Mouse (Mus musculus) limb, embryonic 13.5 days (tissue): Measurements from ENCODE around the gene Ptpn14. TPM values are rescaled to one million over a fixed set of nuclear protein-coding genes. Genes with fewer than 3 reads are reported as not detected.
A peak's percentile ranks its signal among the peaks of the same experiment; 100 is the strongest.

ENCODE experiments used
- ATAC-seq: fragments of 200-750 bp; cut with Nextera tagmentation; 2 replicates; pipeline ENCODE4 v1.8.0; 2017; ENCODE audit warnings: low read depth, moderate number of reproducible peaks, moderate TSS enrichment; ENCODE audit not compliant: low FRiP score
- H3K27ac ChIP-seq: fragments of 300-500 bp; sonication (generic); 2 replicates; pipeline ENCODE4 v1.5.1; 2015; ENCODE audit warnings: inconsistent platforms, mild to moderate bottlenecking, moderate library complexity
- H3K27me3 ChIP-seq: fragments of 300-500 bp; sonication (generic); 2 replicates; pipeline ENCODE4 v1.6.1; 2015; ENCODE audit warnings: mild to moderate bottlenecking, inconsistent platforms
- H3K36me3 ChIP-seq: fragments of 300-500 bp; sonication (generic); 2 replicates; pipeline ENCODE4 v1.6.1; 2015; ENCODE audit warnings: inconsistent platforms, mild to moderate bottlenecking, moderate library complexity
- H3K4me1 ChIP-seq: fragments of 300-500 bp; sonication (generic); 2 replicates; pipeline ENCODE4 v1.6.1; 2015; ENCODE audit warnings: inconsistent platforms
- H3K4me2 ChIP-seq: fragments of 300-500 bp; sonication (generic); replicated peaks from 2 replicates; pipeline ENCODE4 v1.6.1; 2015; ENCODE audit warnings: inconsistent platforms, mild to moderate bottlenecking, moderate library complexity
- H3K4me3 ChIP-seq: fragments of 300-500 bp; sonication (generic); 2 replicates; pipeline ENCODE4 v1.5.1; 2015; ENCODE audit warnings: moderate library complexity, mild to moderate bottlenecking, inconsistent platforms
- H3K9ac ChIP-seq: fragments of 300-500 bp; sonication (generic); 2 replicates; pipeline ENCODE4 v1.6.1; 2015; ENCODE audit warnings: mild to moderate bottlenecking, inconsistent platforms
- H3K9me3 ChIP-seq: fragments of 300-500 bp; sonication (generic); 2 replicates; pipeline ENCODE4 v1.6.1; 2016; ENCODE audit warnings: inconsistent platforms
- WGBS: fragments of 180-500 bp; shearing (Covaris S2); methylation state at CpG from one replicate; pipeline ENCODE4 v1.1.7; 2015; 5-methylcytosine and 5-hydroxymethylcytosine counted together
- polyA plus RNA-seq: library from polyadenylated mRNA; unstranded; fragments of >200 nt; fragmentation: Nextera tagmentation; extraction: Ambion mirVana; gene quantifications from 2 replicates; pipeline ENCODE4 v1.2.1, GENCODE M21; 2015

Ptpn14 gene
- polyA plus RNA-seq, 1 experiment from 2014 or later, result 11.1 TPM

DNA sequence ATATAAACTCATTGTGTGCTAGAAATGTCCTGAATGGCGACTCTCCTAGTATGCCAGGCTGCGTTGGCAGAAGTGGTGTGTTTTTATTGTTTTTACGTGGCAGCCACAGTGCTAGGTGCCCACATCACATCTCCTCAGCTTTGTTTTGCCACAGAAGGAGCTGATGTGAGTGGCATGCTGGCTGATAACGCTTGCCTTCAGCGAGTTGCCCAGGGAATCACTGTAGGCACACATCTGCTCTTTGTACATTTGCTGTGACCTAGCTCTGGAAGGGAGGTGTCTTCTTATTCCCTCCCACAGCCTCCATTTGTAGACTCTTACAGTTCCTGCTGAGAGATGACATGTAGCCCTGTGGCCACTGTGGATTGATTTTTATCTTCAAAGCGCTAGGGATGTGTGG lies 24.2 kb downstream of the Ptpn14 start:
- 85% methylated on average over 6 of the region's 6 CpGs for WGBS
- ATAC-seq, result no peak
- Histone ChIP-seq H3K27me3 (no peaks in the 10 kb centered on the region), H3K4me1 (peaks cover 41% of the 10 kb centered on the region), H3K9me3 (no peaks in the 10 kb centered on the region), H3K36me3 (no peaks in the 10 kb centered on the region; the same call in 1 of the 2 replicates), H3K4me2 (no peak overlapping the region), H3K4me3 (no peak overlapping the region), H3K27ac (no peak overlapping the region), H3K9ac (no peak overlapping the region)

DNA sequence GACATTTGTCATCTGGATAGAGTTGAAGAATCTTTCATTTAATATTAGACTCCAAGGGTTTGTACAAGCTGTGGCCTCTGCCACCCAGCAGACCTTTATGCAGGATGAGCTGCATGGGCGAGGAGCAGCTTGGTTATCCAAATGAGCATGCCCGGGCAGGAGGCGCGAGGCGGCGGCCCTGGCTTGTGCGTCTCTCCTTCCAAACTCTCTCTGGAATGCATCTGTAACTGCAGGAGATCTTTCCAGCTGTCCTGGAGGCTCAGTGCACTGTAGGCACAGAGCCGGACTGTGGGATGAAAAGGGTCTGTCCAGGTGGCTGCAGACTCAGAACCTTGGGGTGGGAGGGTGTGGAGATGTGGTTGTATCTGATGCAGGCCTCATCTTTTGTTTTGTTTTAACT lies 27.0 kb downstream of the Ptpn14 start:
- no peak; the same call in 1 of the 2 replicates for ATAC-seq
- no peak overlapping the region for H3K4me3 ChIP-seq
- H3K9ac ChIP-seq, result no peak overlapping the region
- no peak overlapping the region for H3K27ac ChIP-seq
- peaks cover 31% of the 10 kb centered on the region for H3K4me1 ChIP-seq
- H3K27me3 ChIP-seq, result no peaks in the 10 kb centered on the region
- no peaks in the 10 kb centered on the region for H3K9me3 ChIP-seq
- no peak overlapping the region for H3K4me2 ChIP-seq
- 59% methylated on average over 8 of the region's 8 CpGs for WGBS
- no peaks in the 10 kb centered on the region; the same call in 1 of the 2 replicates for H3K36me3 ChIP-seq

DNA sequence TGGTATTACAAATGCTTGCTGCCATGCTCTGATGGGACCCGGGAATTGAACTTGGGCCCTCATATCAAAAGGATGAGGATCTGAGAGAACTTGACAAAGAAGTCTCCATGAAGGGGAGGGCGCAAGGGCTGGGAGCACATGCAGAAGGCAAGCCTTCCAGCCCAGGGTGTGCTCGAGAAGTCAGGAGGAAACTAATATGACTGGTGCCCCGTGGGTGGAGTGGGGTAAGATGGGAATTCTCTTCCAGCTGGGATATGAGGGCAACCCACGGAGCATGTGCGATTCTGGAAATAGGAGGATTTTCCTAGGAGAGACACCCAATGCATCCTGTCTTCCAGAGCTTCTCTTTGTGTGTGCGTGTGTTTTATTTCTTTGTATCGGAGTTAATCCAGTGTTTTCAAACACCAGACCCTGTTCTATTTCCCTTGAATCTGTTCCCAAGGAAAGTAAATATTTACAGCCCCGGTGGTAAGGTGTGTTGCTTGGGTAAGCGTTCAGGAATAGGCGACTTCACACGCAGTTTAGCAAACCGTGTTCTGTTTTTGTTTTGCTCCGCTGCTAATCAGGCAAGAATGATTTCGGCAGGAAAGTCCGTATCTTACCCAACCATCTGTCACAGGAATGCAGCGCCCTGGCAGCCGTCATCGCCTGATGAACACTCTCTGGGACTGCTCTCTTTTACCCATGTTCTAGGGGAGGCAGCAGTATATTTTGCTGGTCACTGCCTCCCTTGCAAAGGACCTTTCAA lies 28.4 kb downstream of the Ptpn14 start:
- Histone ChIP-seq H3K27ac (peak overlapping the region; percentile 22; the same call in 1 of the 2 replicates), H3K9ac (peak overlapping the region; percentile 19; the same call in 1 of the 2 replicates), H3K9me3 (no peaks in the 10 kb centered on the region), H3K4me1 (peaks cover 42% of the 10 kb centered on the region), H3K4me3 (no peak overlapping the region), H3K36me3 (no peaks in the 10 kb centered on the region; the same call in 1 of the 2 replicates), H3K27me3 (no peaks in the 10 kb centered on the region), H3K4me2 (no peak overlapping the region)
- ATAC-seq, result no peak
- 36% methylated on average over 19 of the region's 19 CpGs for WGBS

DNA sequence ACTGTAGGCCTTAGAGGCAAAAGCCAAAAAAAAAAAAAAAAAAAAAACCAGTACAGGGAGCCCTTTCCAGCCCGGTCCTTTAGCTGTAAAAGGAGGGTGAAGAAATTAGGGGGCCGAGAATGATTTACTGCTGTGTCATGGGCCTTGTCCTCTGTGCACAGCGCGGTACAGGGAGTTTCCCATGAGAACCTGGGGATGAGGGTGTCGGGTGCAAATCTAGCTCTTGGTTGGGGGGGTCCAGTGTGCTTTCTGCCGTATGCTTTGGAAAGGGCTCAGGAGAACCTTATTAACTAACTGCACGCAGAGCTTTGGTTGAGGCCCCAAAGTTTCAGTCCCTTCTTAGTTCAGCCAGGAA lies 29.0 kb downstream of the Ptpn14 start:
- H3K27ac ChIP-seq, result no peak overlapping the region
- WGBS, result 36% methylated on average over 7 of the region's 7 CpGs
- no peaks in the 10 kb centered on the region for H3K9me3 ChIP-seq
- no peak overlapping the region for H3K4me3 ChIP-seq
- ATAC-seq, result no peak
- peaks cover 48% of the 10 kb centered on the region for H3K4me1 ChIP-seq
- H3K36me3 ChIP-seq, result no peaks in the 10 kb centered on the region; the same call in 1 of the 2 replicates
- no peaks in the 10 kb centered on the region for H3K27me3 ChIP-seq
- H3K9ac ChIP-seq, result no peak overlapping the region
- no peak overlapping the region for H3K4me2 ChIP-seq

DNA sequence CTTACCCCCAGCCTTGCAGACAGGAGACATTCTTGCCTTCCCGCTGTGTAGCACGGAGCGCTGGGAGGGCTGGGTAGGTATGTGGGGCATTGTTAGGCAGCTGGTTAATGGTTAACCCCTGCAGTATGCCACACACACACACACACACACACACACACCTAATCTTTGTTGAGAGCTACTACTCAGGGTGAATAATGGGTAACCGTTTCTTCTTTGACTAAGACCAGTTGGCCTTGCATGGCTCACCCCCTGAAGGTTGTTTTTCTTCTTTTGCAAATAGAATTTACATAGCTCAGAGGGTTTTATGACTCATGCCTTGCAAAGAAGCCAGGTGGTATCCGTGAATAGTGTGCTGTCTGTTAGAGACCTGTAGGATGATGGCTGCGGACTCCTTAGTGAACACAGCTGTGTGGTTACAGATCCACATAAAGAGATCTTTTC lies 33.5 kb downstream of the Ptpn14 start:
- Histone ChIP-seq H3K4me1 (peaks cover 42% of the 10 kb centered on the region), H3K36me3 (no peaks in the 10 kb centered on the region), H3K9ac (no peak overlapping the region), H3K4me2 (peak overlapping the region; percentile 19; the same call in 1 of the 2 replicates), H3K27ac (peak overlapping the region; percentile 10; the same call in 1 of the 2 replicates), H3K4me3 (no peak overlapping the region), H3K9me3 (no peaks in the 10 kb centered on the region), H3K27me3 (no peaks in the 10 kb centered on the region)
- WGBS, result 7% methylated on average over 6 of the region's 6 CpGs
- ATAC-seq, result no peak

DNA sequence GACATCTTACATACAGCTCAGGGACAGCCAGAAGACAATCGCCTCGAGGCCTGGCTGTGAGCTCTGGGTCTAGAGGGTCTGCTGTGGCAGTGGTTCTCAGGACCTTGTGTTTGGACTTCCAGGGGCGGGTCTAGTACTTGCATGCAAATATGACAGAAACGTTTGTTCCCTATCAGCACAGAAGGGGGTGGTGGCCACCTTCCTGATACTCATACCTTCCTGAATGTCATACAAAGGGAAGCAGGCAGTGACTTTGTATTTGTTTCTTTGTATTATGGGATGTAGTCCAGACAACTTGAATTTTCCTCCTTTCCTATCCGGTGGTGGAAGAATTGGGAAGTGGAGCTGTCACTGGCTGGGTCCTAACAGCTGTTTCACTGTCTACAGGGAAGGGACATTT lies 36.2 kb downstream of the Ptpn14 start:
- H3K4me2 ChIP-seq, result no peak overlapping the region
- no peak overlapping the region for H3K9ac ChIP-seq
- no peaks in the 10 kb centered on the region for H3K27me3 ChIP-seq
- H3K4me3 ChIP-seq, result no peak overlapping the region
- H3K9me3 ChIP-seq, result no peaks in the 10 kb centered on the region
- no peak overlapping the region for H3K27ac ChIP-seq
- WGBS, result 78% methylated on average over 5 of the region's 5 CpGs
- no peaks in the 10 kb centered on the region for H3K36me3 ChIP-seq
- ATAC-seq, result no peak
- H3K4me1 ChIP-seq, result peaks cover 45% of the 10 kb centered on the region

DNA sequence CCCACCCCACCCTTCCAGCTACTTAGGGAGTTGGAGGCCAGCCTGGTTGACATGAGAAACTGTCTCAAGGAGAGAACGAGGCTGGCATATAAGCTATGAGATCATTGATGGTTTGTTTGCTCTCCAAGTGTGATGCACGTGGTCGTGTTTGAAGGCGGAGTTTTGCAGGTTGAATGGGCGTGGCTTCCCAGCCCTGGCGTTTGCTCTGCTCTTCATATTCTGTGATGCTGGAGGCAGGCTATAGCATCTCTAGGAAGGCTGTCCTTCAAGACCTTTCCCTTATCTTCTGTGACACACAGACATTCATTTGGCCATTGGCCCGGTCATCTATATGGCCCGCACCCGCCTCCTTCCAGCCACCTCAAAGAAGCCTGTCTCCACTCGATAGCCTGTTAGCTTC lies 39.1 kb downstream of the Ptpn14 start:
- H3K9ac ChIP-seq, result no peak overlapping the region
- H3K4me2 ChIP-seq, result no peak overlapping the region
- H3K4me3 ChIP-seq, result no peak overlapping the region
- H3K9me3 ChIP-seq, result no peaks in the 10 kb centered on the region
- no peak overlapping the region for H3K27ac ChIP-seq
- H3K4me1 ChIP-seq, result peaks cover 39% of the 10 kb centered on the region
- no peak for ATAC-seq
- no peaks in the 10 kb centered on the region for H3K27me3 ChIP-seq
- H3K36me3 ChIP-seq, result no peaks in the 10 kb centered on the region
- 58% methylated on average over 10 of the region's 10 CpGs for WGBS

DNA sequence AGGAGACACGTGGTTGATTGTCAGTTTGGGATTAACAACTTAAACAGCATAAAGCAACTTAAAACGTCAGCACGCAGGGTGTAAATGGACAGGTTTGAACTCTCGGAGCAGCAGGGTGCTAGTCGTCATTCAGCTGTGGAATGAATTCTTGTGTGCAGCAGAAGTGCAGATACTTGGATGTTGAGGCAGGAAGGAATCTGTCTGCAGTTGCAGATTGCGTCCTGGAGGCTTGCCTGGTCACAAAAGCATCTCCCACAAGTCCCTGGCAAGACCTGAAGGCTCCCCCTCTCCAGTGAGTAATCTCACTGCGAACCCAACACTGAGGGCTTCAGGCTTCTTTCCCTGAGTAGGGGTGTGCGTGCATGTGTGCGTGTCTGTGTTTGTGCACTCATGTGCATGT lies 39.8 kb downstream of the Ptpn14 start:
- H3K9me3 ChIP-seq, result no peaks in the 10 kb centered on the region
- H3K9ac ChIP-seq, result no peak overlapping the region
- H3K36me3 ChIP-seq, result no peaks in the 10 kb centered on the region
- H3K27ac ChIP-seq, result no peak overlapping the region
- ATAC-seq, result no peak
- no peak overlapping the region for H3K4me3 ChIP-seq
- H3K4me1 ChIP-seq, result peaks cover 35% of the 10 kb centered on the region
- H3K27me3 ChIP-seq, result no peaks in the 10 kb centered on the region
- WGBS, result 68% methylated on average over 9 of the region's 9 CpGs
- H3K4me2 ChIP-seq, result no peak overlapping the region

DNA sequence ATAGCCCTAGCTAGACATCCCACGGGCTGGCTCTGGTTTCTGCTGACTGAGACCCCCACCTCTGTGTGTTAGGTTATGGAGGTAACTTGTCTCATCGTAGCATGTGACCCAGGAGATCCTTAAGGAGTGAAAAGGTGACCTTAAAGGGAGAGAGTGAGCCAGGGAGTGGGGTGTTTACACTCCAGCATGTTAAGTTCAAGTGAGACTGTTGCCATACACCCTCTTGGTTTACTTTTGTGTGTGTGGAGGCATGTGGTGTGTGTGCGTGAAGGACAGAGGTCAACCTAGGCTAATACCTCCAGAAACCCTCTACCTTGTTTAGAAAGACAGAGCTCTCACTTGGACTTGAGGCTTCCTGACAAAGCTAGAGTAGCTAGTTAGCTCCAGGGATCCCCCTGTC lies 42.4 kb downstream of the Ptpn14 start:
- Histone ChIP-seq H3K4me2 (no peak overlapping the region), H3K36me3 (no peaks in the 10 kb centered on the region), H3K27ac (no peak overlapping the region), H3K9me3 (no peaks in the 10 kb centered on the region), H3K4me3 (no peak overlapping the region), H3K9ac (no peak overlapping the region), H3K27me3 (no peaks in the 10 kb centered on the region), H3K4me1 (peaks cover 56% of the 10 kb centered on the region)
- WGBS, result 84% methylated on average over 3 of the region's 3 CpGs
- ATAC-seq, result no peak

DNA sequence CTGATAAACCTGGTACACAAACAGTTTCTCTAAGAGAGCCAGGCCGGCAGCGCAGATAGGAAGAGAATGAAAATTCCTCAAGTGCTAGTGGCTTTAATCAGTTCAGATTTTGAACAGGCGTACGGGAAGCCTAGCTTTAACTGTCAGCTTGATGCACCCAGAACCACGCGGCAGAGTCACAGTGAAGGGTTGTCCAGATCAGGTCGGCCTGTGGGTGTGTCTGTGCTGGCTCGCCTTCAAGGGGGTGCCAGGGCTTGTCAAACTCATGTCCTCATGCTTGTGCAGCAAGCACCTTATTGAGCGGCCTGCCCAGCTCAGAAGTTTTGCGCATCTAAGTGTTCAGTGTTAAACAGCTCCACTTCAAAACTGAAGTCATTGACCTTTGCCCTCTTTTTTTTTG lies 44.6 kb downstream of the Ptpn14 start:
- ATAC-seq, result no peak
- H3K4me1 ChIP-seq, result peaks cover 59% of the 10 kb centered on the region

DNA sequence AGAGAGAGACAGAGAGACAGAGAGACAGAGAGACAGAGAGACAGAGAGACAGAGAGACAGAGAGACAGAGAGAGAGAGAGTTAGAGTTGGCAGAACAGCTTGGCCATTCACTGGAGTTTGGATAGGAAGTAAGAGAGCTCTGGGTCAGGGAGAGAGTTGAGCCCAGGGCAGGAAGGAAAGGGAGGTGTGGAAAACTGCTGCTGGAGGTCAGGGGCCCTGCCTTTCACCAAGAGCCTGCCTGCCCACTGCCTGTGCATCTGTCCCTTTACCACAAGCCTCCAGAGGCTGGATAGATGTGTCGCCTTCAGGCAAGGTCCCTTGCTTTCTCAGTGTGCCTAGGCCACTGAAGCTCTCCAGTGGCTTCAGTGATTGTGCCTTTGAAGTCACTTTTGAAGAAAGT lies 46.7 kb downstream of the Ptpn14 start:
- ATAC-seq, result no peak
- H3K4me3 ChIP-seq, result no peak overlapping the region
- no peak overlapping the region for H3K9ac ChIP-seq
- no peaks in the 10 kb centered on the region for H3K27me3 ChIP-seq
- H3K4me2 ChIP-seq, result no peak overlapping the region
- peaks cover 65% of the 10 kb centered on the region for H3K4me1 ChIP-seq
- H3K36me3 ChIP-seq, result no peaks in the 10 kb centered on the region
- H3K9me3 ChIP-seq, result no peaks in the 10 kb centered on the region
- 67% methylated on average over 1 of the region's 1 CpGs for WGBS
- H3K27ac ChIP-seq, result no peak overlapping the region

More for the DNA sequence above, 44.6 kb downstream of the Ptpn14 start:
- Histone ChIP-seq H3K9ac (no peak overlapping the region), H3K27ac (no peak overlapping the region), H3K27me3 (no peaks in the 10 kb centered on the region), H3K36me3 (no peaks in the 10 kb centered on the region), H3K4me3 (no peak overlapping the region), H3K9me3 (no peaks in the 10 kb centered on the region), H3K4me2 (no peak overlapping the region)
- WGBS, result 88% methylated on average over 10 of the region's 10 CpGs

DNA sequence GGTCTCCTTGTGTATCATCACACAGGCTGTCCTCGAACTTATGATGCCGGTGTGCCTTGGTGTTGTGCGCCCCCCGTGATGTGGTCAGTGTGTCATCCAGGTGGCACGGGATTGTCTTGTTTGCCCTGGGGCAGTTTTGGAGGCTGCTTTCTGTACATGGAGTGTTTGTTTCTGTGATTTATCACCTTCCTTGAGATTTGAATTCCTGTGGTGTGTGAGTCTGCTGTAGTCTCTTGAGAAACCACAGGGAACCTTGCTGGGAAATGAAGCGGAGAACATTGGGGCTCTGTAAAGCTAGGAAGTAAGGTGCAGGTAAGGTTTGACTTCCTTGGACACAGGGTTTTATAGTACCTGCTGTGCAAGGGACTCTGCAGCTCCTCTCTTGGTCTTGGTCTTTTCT lies 49.1 kb downstream of the Ptpn14 start:
- Histone ChIP-seq H3K4me2 (no peak overlapping the region), H3K9ac (no peak overlapping the region), H3K27me3 (no peaks in the 10 kb centered on the region), H3K27ac (no peak overlapping the region), H3K4me3 (no peak overlapping the region), H3K9me3 (no peaks in the 10 kb centered on the region), H3K4me1 (peaks cover 71% of the 10 kb centered on the region), H3K36me3 (no peaks in the 10 kb centered on the region)
- WGBS, result 82% methylated on average over 6 of the region's 6 CpGs
- no peak for ATAC-seq

DNA sequence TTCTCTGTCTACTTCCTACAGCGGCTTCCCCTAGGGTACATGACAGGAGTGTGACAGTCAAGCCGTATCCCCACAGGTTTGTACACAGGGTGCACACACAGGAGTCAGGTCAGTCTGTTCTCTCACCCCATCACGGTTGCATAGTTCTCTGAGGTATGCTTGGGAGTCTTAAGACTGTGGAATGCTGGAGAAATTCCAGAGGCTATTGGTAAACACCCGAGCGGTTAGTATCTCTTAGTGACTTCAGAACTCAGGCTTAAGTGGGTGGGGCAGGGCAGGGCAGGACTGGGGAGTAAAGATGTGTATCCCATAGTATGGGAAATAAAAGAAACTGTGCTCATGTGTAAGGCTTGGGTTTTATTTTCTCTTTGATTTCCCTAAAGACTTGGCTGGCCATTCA lies 50.3 kb downstream of the Ptpn14 start:
- no peaks in the 10 kb centered on the region for H3K27me3 ChIP-seq
- H3K4me1 ChIP-seq, result peaks cover 73% of the 10 kb centered on the region
- no peak for ATAC-seq
- 45% methylated on average over 5 of the region's 5 CpGs for WGBS
- H3K4me2 ChIP-seq, result no peak overlapping the region
- no peak overlapping the region; the same call in 1 of the 2 replicates for H3K27ac ChIP-seq
- H3K4me3 ChIP-seq, result no peak overlapping the region
- no peaks in the 10 kb centered on the region for H3K9me3 ChIP-seq
- H3K9ac ChIP-seq, result no peak overlapping the region
- 0 out of 2 replicates have a peak, but pooled peaks cover 1% of the 10 kb centered on the region for H3K36me3 ChIP-seq
